Mouse (Mus musculus): ENCODE results near the gene Nkiras1.

Nkiras1 gene

GRCm38 (mm10) chr14:18280375-18280774 is 9.4 kb downstream of the Nkiras1 start:
- DNase-seq = no peak

DNA sequence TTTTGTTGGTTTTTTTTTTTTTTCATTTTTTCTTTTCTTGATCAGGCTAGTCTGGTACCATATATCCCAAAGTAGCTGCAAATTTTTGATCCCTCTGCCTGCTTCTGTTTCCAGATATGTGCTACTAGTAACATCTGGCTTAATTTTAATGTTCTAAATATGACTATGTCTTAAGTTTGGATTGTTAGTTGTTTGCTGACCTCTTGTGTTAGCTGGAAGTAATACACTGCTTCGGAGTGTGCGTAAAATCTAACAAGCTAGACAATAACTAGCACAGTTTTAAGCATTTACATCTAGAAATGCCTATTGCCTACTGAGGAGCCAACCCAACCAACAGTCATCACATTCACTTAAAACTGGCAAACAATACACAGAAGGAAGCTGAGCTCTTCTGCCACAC is 13.6 kb downstream of the Nkiras1 start:
- DNase-seq = no peak

- DNase-seq = no peak
These were observed 14.5 kb downstream of the Nkiras1 start for GRCm38 (mm10) chr14:18285476-18285875.

- no peak for DNase-seq
These were observed 15.5 kb downstream of the Nkiras1 start for GRCm38 (mm10) chr14:18286441-18286840.

DNA sequence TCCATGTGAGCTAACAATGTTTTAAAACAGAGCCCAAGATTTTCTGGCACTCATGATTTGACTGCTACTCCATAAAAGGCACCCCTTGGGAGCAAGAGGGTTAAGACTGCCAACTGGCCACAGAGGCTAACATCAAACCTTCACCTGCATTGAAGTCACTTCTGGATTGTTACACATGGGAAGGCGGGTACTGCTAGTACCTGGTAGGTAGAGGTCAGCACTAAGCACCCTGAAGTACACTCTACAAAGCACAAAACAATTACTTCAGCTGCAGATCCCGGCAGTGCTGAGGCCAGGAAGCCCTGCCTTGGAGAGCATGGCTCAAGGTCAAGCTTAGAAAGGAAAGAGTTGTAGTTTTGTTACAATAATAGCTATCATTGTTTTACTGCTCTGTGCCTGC is 16.5 kb downstream of the Nkiras1 start:
- no peak for DNase-seq

DNA sequence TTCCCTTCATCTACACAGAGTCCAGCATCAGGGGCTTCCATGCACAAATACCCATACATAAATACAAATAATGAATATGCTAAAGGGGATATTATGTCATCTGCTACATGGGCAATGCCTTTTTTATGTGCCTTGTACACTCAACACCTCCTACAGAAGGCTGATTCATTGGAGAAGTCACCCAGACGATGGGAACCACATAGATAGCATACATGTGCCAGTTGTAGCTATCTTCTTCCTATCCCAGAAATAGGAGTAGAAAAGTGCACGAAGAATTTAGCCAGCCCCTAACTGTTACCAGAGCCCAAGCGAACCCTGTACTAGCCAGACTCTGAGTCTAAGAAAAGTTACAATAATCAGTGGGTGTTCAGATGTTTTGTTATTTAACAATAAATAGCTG is 21.2 kb downstream of the Nkiras1 start:
- no peak for DNase-seq

GRCm38 (mm10) chr14:18292578-18292977 is 21.6 kb downstream of the Nkiras1 start:
- DNase-seq = no peak

- DNase-seq = no peak
These were observed 26.5 kb downstream of the Nkiras1 start for GRCm38 (mm10) chr14:18297441-18297840.

DNA sequence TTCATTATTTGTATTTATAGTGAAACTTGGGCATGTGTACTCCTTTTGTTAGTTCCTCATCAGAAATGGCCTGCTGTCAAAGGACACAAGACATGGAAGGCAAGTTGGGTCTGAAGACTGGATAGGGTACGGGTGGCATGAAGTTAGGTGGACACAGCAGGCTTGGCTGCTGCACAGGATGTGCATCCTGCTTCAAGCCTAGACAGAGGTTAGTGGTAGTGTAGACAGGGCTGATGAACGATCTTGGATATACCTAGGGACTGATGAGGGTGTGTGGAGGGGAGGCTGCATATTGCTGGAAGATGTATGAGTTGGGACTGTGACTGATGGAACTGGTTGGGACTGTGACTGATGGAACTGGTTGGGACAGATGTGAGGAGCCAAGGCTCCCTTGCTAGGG is 27.9 kb downstream of the Nkiras1 start:
- no peak for DNase-seq

DNA sequence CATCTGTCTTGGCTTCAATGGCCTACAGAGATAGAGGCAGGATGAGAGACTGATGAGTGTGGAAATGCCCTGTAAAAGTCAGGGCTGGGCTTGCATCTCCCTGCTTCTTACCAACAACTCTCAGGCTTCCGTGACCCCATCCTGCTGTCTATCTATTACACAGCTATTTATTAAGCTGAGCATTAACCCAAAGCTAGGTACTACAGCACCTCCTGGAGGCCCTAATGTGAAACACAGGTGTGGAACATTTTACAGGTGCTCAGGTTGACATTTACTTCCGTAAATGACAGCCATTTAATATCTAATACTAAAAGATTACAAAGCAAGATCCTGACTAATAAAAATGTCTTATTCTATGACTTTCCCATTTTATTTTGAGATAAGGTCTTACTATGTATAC is 29.7 kb downstream of the Nkiras1 start:
- DNase-seq = no peak

GRCm38 (mm10) chr14:18301591-18301990 is 30.7 kb downstream of the Nkiras1 start:
- peak; percentile 11 to 40 for DNase-seq

- DNase-seq = no peak
These were observed 31.8 kb downstream of the Nkiras1 start for GRCm38 (mm10) chr14:18302750-18303149.

DNA sequence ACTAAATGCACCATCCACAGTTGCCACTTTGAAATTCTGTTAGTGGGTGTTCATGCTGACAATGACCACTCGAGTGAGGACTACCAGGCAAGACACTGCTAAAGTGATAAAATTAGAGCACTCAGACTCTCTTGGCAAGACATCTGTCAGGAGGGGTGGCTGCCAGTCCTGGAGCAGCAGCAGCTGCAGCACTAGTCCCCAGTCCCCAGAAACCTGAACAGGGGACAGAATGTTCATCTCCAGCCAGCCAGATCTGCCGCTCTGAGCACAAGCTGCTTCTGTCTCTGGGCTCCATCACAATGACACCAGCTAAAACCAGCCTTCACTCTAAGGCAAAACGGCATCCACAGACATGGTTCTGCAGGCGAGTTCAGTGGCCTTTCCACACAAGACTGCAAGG is 32.3 kb downstream of the Nkiras1 start:
- DNase-seq = no peak

DNA sequence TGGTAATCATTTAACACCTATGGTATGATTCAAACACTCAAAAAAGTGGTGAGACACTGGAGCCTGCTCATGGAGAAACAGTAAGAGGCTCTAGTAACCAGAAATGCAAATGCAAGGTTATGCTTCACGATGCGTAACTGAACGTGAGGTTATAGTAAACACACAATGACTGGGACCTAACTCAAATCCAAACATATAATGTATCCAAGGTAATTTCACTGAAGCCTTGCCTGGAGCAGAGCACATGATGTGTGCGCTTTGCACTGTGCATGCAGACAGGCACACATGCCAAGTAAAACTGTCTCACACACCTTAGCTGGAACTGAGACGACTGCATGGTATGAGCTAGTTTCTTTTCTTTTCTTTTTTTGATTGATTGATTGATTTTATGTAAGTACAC is 33.2 kb downstream of the Nkiras1 start:
- no peak for DNase-seq

- DNase-seq = no peak
These were observed 46.8 kb downstream of the Nkiras1 start for GRCm38 (mm10) chr14:18317457-18318411.

DNA sequence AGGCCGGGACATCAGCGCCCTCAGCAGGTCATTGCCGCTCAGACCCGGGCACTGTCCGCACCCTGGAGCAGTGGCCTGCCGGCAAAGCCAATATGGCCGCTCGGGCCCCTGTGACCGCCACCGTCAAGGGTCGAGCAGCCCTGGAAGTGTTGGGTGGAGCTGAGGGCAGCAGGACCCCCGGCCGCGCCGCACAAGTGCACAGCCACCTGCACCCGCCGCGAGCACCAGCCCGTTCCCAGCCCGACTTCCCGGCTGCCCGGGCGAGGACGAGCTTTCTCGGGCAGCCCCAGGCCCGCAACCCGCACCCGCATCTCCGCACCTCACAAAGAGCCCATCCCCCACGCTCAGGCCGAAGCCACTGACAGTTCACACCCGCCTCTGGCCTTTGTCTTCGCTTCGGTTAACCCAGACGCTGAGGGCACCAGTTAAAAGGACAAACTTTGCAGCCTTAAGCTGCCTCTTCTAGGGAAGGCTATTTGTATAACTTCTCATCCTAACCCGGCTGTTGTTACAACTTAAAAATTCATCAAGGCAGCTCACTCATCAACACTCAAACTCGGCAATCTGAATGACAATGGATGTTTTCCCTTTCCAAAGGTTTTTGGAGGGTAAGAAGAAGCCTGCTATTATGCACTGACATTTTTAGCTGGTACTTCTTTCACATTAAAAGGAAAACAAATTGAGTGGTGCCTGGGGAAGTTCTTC is 56.2 kb downstream of the Nkiras1 start:
- DNase-seq = peak; percentile 39 to 40

GRCm38 (mm10) chr14:18330789-18331692 is 60.1 kb downstream of the Nkiras1 start:
- peak; percentile 63 to 66 for DNase-seq

DNA sequence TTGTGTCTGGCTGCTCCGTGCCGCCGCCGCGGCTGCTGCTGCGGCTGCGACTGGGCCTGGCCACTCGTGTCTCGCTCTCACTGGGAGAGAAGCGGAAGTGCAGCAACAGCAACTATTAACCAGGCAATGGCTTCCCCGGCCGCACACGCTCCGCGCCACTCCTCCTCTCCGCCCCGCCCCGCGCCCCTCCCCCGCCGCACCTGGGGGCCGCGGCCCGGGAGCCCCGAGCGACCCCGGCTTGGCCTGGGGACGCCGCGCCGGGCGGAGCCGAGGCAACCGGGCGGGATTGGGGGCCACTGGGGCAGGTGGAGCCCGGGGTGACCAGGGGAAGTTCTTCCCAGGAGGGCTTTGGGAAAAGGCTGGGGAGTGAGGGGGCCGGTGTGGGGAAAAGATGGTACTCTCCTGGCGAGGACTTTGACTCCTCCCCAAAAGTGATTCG is 60.8 kb downstream of the Nkiras1 start, which contains the start of gene Ube2e1:
Gene Ube2e1 (minus strand): TSS at position 167 of the 439 bp plus-strand sequence.
- peak; percentile 81 to 83 for DNase-seq
